Mouse (Mus musculus): ENCODE data around the gene Gmfg. TPM values are rescaled to one million over a fixed set of nuclear protein-coding genes. Genes with fewer than 3 reads are reported as not detected.

The Gmfg gene
- polyA plus RNA-seq, 1 experiment from 2014 or later: 19.2 TPM

DNA sequence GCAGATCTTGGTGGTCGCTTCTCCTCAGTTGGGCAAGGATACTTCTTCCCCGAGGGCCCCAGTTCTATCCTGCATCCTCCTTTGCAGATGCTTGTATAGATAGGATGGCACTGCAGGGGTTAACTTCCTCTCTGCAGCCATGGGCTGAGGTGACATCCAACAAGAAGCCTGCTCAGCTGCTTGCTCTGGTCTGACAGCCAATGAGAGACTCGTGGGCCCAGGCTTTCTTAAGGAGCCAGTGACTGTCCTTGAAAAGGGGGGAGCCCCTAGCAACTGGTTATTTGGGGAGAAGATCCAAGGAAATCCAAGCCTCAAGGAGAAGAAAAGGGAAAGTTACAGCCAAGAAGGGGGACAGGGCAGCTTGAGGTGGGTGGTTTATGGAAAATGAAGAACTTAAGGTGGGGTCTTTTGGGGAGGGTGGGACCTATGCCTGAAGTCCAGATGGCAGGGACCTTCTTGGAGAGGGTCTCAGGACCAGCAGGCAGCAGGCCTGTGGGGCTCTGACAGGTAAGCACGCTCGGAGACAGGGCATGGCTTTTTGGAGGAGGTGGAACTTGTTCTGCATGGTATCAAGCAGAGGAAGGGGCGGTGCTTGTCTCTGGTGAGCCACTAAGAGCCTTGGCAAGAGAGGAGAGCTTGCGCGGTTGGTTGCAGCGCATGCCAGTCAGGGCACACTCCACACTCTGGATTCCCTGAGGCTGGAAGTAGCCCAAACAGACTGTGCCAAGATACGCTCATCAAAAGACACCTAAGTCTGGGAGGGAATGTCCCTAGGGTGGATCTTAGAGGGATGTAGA lies 27.4 kb downstream of the Gmfg start:
- Histone ChIP-seq H3K27ac (ENCODE audit: low read length) (0 out of 2 replicates have a peak overlapping the region, but pooled peaks have one; percentile 16), H3K27me3 (ENCODE audit: control insufficient read depth, insufficient read depth, low read length) (0 out of 2 replicates have a peak, but pooled peaks cover 3% of the 10 kb centered on the region), H3K4me3 (replicated peaks; ENCODE audit: low read length) (no peak overlapping the region), H3K9me3 (replicated peaks; ENCODE audit: control insufficient read depth, low read length) (no peaks in the 10 kb centered on the region), H3K9ac (ENCODE audit: low read length) (0 out of 2 replicates have a peak overlapping the region, but pooled peaks have one; percentile 10), H3K4me1 (ENCODE audit: control insufficient read depth, insufficient read depth, low read length) (peaks cover 10% of the 10 kb centered on the region; the same call in 1 of the 2 replicates), H3K4me2 (ENCODE audit: low read depth, low read length) (peak overlapping the region; percentile 23; the same call in 1 of the 2 replicates), H3K36me3 (ENCODE audit: control insufficient read depth, insufficient read depth, low read length) (peaks cover 7% of the 10 kb centered on the region; the same call in 1 of the 2 replicates)
- WGBS: 51% methylated on average over 10 of the region's 10 CpGs
- peak; percentile 77; the same call in 1 of the 2 replicates for ATAC-seq (ENCODE audit: insufficient read depth, low FRiP score)

DNA sequence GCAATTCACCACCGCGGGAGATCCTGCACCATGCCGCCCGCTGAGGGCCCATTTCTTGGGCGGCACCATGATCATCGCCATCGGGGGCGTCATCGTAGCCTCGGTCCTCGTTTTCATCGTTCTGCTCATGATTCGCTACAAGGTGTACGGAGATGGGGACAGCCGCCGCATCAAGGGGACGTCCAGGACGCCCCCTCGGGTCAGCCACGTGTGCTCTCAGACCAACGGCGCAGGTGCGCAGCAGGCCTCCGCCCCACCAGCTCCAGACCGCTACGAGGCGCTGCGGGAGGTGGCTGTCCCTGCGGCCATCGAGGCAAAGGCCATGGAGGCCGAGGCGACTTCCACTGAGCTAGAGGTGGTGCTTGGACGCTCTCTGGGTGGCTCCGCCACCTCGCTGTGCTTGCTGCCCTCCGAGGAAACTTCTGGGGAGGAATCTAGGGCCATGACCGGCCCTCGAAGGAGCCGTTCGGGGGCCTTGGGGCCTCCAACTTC lies 29.5 kb downstream of the Gmfg start:
- H3K27ac ChIP-seq (ENCODE audit: low read length): no peak overlapping the region
- ATAC-seq (ENCODE audit: insufficient read depth, low FRiP score): no peak
- peak overlapping the region; percentile 57 for H3K4me3 ChIP-seq (replicated peaks; ENCODE audit: low read length)
- peak overlapping the region; percentile 76 for H3K9ac ChIP-seq (ENCODE audit: low read length)
- H3K27me3 ChIP-seq (ENCODE audit: control insufficient read depth, insufficient read depth, low read length): 0 out of 2 replicates have a peak, but pooled peaks cover 3% of the 10 kb centered on the region
- WGBS: 32% methylated on average over 40 of the region's 40 CpGs
- no peaks in the 10 kb centered on the region for H3K36me3 ChIP-seq (ENCODE audit: control insufficient read depth, insufficient read depth, low read length)
- H3K9me3 ChIP-seq (replicated peaks; ENCODE audit: control insufficient read depth, low read length): no peaks in the 10 kb centered on the region
- H3K4me1 ChIP-seq (ENCODE audit: control insufficient read depth, insufficient read depth, low read length): peaks cover 10% of the 10 kb centered on the region; the same call in 1 of the 2 replicates
- peak overlapping the region; percentile 96 for H3K4me2 ChIP-seq (ENCODE audit: low read depth, low read length)

DNA sequence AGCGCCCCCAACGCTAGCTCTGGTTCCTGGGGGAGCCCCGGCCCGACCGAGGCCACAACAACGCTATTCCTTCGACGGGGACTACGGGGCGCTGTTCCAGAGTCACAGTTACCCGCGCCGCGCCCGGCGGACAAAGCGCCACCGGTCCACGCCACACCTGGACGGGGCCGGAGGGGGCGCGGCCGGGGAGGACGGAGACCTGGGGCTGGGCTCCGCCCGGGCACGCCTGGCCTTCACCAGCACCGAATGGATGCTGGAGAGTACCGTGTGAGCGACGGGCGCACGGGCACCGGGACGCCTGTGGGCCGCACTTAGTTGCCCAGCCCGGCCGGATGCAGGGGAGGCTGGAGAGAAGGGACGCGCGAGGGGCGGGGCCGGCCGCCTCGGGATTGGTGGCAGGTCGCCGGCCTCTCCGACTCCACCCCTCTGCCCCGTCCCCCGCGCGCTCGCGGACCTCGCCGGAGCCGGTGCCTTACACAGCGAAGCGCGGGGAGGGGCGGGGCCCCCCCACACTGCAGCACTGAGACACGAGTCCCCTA lies 30.0 kb downstream of the Gmfg start:
- H3K27ac ChIP-seq (ENCODE audit: low read length): no peak overlapping the region
- peak; percentile 85 for ATAC-seq (ENCODE audit: insufficient read depth, low FRiP score)
- H3K9ac ChIP-seq (ENCODE audit: low read length): peak overlapping the region; percentile 76
- no peaks in the 10 kb centered on the region for H3K36me3 ChIP-seq (ENCODE audit: control insufficient read depth, insufficient read depth, low read length)
- H3K4me3 ChIP-seq (replicated peaks; ENCODE audit: low read length): peak overlapping the region; percentile 57
- peaks cover 10% of the 10 kb centered on the region; the same call in 1 of the 2 replicates for H3K4me1 ChIP-seq (ENCODE audit: control insufficient read depth, insufficient read depth, low read length)
- WGBS: 2% methylated on average over 61 of the region's 63 CpGs
- peak overlapping the region; percentile 96 for H3K4me2 ChIP-seq (ENCODE audit: low read depth, low read length)
- 0 out of 2 replicates have a peak, but pooled peaks cover 3% of the 10 kb centered on the region for H3K27me3 ChIP-seq (ENCODE audit: control insufficient read depth, insufficient read depth, low read length)
- H3K9me3 ChIP-seq (replicated peaks; ENCODE audit: control insufficient read depth, low read length): no peaks in the 10 kb centered on the region

DNA sequence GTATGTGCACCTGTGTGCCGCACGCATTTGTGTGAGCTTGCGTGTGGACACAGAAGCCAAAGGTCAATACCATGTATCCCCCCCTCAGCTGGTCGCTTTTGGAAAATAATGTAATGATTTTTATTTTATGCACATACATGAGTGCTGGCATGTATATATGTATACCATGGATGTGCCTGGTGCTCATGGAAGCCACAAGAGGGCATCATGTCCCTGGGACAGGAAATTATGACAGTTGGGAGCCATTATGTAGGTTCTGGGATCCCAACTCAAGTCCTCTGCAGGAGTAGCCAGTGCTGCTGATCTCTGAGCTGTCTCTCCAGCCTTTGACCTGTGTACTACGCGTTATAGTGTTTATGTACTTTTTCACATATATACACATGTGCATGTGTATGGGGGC lies 38.9 kb downstream of the Gmfg start:
- no peaks in the 10 kb centered on the region for H3K27me3 ChIP-seq (ENCODE audit: control insufficient read depth, insufficient read depth, low read length)
- H3K4me2 ChIP-seq (ENCODE audit: low read depth, low read length): no peak overlapping the region
- 85% methylated on average over 6 of the region's 6 CpGs for WGBS
- no peaks in the 10 kb centered on the region for H3K36me3 ChIP-seq (ENCODE audit: control insufficient read depth, insufficient read depth, low read length)
- no peak for ATAC-seq (ENCODE audit: insufficient read depth, low FRiP score)
- no peak overlapping the region for H3K4me3 ChIP-seq (replicated peaks; ENCODE audit: low read length)
- no peak overlapping the region for H3K9ac ChIP-seq (ENCODE audit: low read length)
- no peaks in the 10 kb centered on the region for H3K9me3 ChIP-seq (replicated peaks; ENCODE audit: control insufficient read depth, low read length)
- no peaks in the 10 kb centered on the region for H3K4me1 ChIP-seq (ENCODE audit: control insufficient read depth, insufficient read depth, low read length)
- no peak overlapping the region for H3K27ac ChIP-seq (ENCODE audit: low read length)

GRCm38 (mm10) chr7:28477363-28477762 lies 40.1 kb downstream of the Gmfg start:
- WGBS: 83% methylated on average over 5 of the region's 5 CpGs
- no peak overlapping the region for H3K27ac ChIP-seq (ENCODE audit: low read length)
- no peak overlapping the region for H3K4me2 ChIP-seq (ENCODE audit: low read depth, low read length)
- no peaks in the 10 kb centered on the region for H3K27me3 ChIP-seq (ENCODE audit: control insufficient read depth, insufficient read depth, low read length)
- no peaks in the 10 kb centered on the region for H3K4me1 ChIP-seq (ENCODE audit: control insufficient read depth, insufficient read depth, low read length)
- H3K4me3 ChIP-seq (replicated peaks; ENCODE audit: low read length): no peak overlapping the region
- no peak overlapping the region for H3K9ac ChIP-seq (ENCODE audit: low read length)
- peak; percentile 62; the same call in 1 of the 2 replicates for ATAC-seq (ENCODE audit: insufficient read depth, low FRiP score)
- no peaks in the 10 kb centered on the region for H3K36me3 ChIP-seq (ENCODE audit: control insufficient read depth, insufficient read depth, low read length)
- H3K9me3 ChIP-seq (replicated peaks; ENCODE audit: control insufficient read depth, low read length): no peaks in the 10 kb centered on the region

GRCm38 (mm10) chr7:28478854-28479253 lies 41.6 kb downstream of the Gmfg start:
- Histone ChIP-seq H3K4me1 (ENCODE audit: control insufficient read depth, insufficient read depth, low read length) (no peaks in the 10 kb centered on the region), H3K36me3 (ENCODE audit: control insufficient read depth, insufficient read depth, low read length) (no peaks in the 10 kb centered on the region), H3K9ac (ENCODE audit: low read length) (no peak overlapping the region), H3K27me3 (ENCODE audit: control insufficient read depth, insufficient read depth, low read length) (no peaks in the 10 kb centered on the region), H3K9me3 (replicated peaks; ENCODE audit: control insufficient read depth, low read length) (no peaks in the 10 kb centered on the region), H3K4me3 (replicated peaks; ENCODE audit: low read length) (no peak overlapping the region), H3K27ac (ENCODE audit: low read length) (no peak overlapping the region), H3K4me2 (ENCODE audit: low read depth, low read length) (no peak overlapping the region)
- peak; percentile 71; the same call in 1 of the 2 replicates for ATAC-seq (ENCODE audit: insufficient read depth, low FRiP score)
- 4% methylated on average over 8 of the region's 8 CpGs for WGBS

GRCm38 (mm10) chr7:28482854-28483253 lies 45.6 kb downstream of the Gmfg start:
- 81% methylated on average over 11 of the region's 11 CpGs for WGBS
- H3K4me3 ChIP-seq (replicated peaks; ENCODE audit: low read length): no peak overlapping the region
- no peak overlapping the region for H3K4me2 ChIP-seq (ENCODE audit: low read depth, low read length)
- no peak for ATAC-seq (ENCODE audit: insufficient read depth, low FRiP score)
- H3K9me3 ChIP-seq (replicated peaks; ENCODE audit: control insufficient read depth, low read length): no peaks in the 10 kb centered on the region
- H3K27ac ChIP-seq (ENCODE audit: low read length): no peak overlapping the region
- H3K9ac ChIP-seq (ENCODE audit: low read length): no peak overlapping the region
- no peaks in the 10 kb centered on the region; the same call in 1 of the 2 replicates for H3K4me1 ChIP-seq (ENCODE audit: control insufficient read depth, insufficient read depth, low read length)
- H3K36me3 ChIP-seq (ENCODE audit: control insufficient read depth, insufficient read depth, low read length): no peaks in the 10 kb centered on the region
- H3K27me3 ChIP-seq (ENCODE audit: control insufficient read depth, insufficient read depth, low read length): no peaks in the 10 kb centered on the region

DNA sequence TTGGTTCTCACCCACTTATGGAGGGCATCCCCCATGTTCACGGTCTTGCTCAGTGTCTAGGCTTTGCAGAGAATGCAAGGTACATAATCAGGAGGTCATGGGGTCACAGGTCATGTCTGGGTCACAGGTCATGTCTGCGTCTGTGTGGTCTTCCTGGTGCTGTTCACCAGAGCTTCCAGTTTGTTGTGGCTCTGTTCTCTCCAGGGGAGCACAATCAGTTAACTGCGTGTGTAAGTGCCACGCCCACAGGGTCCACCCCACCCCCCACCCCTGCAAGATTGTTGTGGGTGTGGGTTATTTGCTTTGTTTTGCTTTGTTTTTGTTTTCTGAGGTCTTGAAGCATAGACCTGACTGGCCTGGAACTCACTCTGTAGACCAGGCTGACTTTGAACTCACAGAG lies 46.9 kb downstream of the Gmfg start:
- Histone ChIP-seq H3K4me2 (ENCODE audit: low read depth, low read length) (no peak overlapping the region), H3K9ac (ENCODE audit: low read length) (no peak overlapping the region), H3K27ac (ENCODE audit: low read length) (no peak overlapping the region), H3K9me3 (replicated peaks; ENCODE audit: control insufficient read depth, low read length) (no peaks in the 10 kb centered on the region), H3K4me3 (replicated peaks; ENCODE audit: low read length) (no peak overlapping the region), H3K27me3 (ENCODE audit: control insufficient read depth, insufficient read depth, low read length) (no peaks in the 10 kb centered on the region), H3K36me3 (ENCODE audit: control insufficient read depth, insufficient read depth, low read length) (no peaks in the 10 kb centered on the region), H3K4me1 (ENCODE audit: control insufficient read depth, insufficient read depth, low read length) (peaks cover 3% of the 10 kb centered on the region; the same call in 1 of the 2 replicates)
- ATAC-seq (ENCODE audit: insufficient read depth, low FRiP score): no peak
- WGBS: 22% methylated on average over 4 of the region's 4 CpGs

DNA sequence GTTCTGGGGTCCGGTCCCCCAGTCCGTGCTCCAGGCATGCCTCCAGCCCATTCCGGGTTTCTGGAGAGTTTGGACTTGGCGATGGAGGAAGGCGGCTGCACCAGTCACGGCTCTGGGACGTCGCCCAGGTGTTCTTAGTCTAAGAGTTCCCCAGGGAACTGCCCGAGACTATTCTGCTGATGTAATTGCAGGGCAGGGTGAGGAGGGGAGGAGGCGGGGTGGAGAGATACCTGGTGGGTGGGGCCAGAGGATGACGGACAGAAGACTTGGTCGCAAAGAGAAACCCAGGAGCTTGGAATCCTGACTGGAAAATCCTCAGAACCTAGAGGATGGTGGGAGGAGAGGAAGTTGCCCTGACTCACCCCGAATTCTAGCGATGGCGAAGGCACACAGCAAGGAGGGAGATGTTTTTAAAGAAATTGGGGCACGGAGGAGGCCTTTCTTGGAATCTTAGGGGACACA lies 50.8 kb downstream of the Gmfg start:
- H3K4me1 ChIP-seq (ENCODE audit: control insufficient read depth, insufficient read depth, low read length): peaks cover 3% of the 10 kb centered on the region; the same call in 1 of the 2 replicates
- H3K27me3 ChIP-seq (ENCODE audit: control insufficient read depth, insufficient read depth, low read length): no peaks in the 10 kb centered on the region
- WGBS: 4% methylated on average over 16 of the region's 16 CpGs
- peak overlapping the region; percentile 47; the same call in 1 of the 2 replicates for H3K9ac ChIP-seq (ENCODE audit: low read length)
- ATAC-seq (ENCODE audit: insufficient read depth, low FRiP score): peak; percentile 78
- H3K36me3 ChIP-seq (ENCODE audit: control insufficient read depth, insufficient read depth, low read length): no peaks in the 10 kb centered on the region
- no peak overlapping the region; the same call in 1 of the 2 replicates for H3K27ac ChIP-seq (ENCODE audit: low read length)
- peak overlapping the region; percentile 27 for H3K4me3 ChIP-seq (replicated peaks; ENCODE audit: low read length)
- peak overlapping the region; percentile 51 for H3K4me2 ChIP-seq (ENCODE audit: low read depth, low read length)
- H3K9me3 ChIP-seq (replicated peaks; ENCODE audit: control insufficient read depth, low read length): no peaks in the 10 kb centered on the region
